Mouse (Mus musculus): ENCODE data around the gene Sema3g.

The Sema3g gene

DNA sequence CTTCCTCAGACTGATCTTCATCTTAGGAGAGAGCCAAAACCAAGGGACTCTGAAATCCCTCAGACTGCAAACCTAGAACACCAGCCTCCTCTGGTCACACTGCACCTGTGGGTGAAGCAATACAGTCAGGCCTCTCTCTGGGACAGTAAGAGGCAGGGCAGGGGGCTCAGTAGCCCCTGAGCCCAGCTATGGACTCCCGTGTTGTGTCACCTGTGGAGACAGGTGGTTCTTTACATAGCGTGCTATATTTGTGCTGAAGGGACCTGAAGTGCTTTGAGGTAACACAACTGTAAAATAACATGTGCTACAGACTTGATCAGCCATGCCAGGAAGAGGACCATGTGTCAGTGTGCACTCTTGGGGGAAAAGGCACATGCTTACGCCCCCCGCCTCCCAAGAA lies 22.1 kb upstream of the Sema3g start:
- DNase-seq (ENCODE audit: inconsistent age in 2 of 2, low spot score in 1 of 2): no peak

DNA sequence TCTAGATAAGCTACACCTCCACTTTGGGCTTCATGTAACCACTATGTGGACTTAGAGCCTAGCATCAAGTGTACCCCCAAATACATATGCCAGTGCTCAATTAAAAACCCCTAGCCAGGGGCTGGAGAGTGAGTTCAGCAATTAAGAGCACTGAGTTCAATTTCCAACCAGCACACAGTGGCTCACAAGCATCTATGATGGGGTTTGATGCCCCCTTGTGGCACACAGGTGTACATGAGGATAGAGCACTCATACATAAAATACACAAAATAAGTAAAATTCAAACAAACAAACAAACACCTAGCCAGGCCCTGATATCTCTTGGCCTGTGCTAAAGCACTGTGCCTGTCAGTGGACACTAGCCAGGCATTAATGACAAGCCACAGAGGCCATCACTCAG lies 21.7 kb upstream of the Sema3g start:
- DNase-seq (ENCODE audit: inconsistent age in 2 of 2, low spot score in 1 of 2): peak in 1 of 2 experiments; percentile 71

DNA sequence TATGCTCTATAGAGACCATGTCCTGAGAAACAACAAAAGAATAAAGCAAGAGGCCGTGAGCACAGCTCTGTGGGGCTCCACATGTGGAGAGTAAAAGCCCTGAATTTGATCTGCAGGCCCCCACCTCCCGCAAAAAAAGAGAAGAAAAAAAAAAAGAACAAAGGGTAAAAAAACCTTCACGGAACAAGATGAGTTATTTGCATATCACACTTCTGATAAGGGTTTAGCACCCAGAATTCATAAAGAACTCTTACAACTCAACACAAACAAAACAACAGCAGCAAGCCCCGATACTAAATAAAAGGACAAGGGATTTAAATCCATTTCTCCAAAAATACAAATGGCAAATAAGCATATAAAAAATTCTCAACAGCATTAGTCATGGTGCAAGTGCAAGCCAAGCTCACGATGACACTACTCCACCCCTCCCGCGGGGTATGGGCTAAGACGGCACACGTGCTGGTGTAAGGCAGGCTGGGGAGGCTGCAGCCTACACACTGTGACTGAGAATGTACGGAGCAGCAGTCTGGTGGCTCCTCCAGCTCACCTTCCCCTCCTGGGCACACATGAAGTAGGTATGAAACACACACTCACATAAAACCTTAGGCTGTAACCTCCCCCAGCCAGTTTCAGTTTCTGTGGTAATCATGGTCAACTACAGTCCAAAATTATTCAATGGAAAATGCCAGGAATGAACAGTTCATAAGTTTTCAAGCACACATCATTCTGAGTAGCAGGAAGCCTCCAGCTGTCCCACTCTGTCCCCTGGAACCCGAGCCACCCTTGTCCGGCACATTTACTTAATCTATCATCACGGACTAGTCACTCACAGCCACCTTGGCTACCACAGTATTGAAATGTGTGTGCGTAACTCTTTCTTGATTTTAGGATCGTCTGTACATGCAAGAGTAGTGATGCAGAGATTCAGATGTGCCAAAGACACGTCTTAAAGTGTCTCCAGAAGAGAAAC lies 19.8 kb upstream of the Sema3g start:
- peak; percentile 78 to 90 for DNase-seq (ENCODE audit: inconsistent age in 2 of 2, low spot score in 1 of 2)

DNA sequence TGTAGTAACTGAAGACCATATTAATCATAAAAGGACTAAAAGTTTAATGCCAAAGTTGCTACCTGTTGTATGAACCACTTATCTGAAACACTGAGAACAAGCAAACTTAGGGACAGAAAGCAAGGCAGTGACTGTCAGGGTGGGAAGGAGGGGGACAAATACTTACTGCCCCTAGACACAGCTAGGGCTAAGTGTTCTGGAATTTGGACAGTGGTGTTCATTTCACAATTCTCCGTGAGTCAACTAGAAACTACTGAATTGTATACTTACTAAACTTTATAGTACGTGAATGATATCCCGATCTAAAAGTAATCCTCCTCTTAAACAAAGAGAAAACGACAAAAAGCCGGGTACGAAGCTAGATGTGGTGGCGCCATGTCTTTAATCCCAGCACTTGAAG lies 18.1 kb upstream of the Sema3g start:
- no peak for DNase-seq (ENCODE audit: inconsistent age in 2 of 2, low spot score in 1 of 2)

DNA sequence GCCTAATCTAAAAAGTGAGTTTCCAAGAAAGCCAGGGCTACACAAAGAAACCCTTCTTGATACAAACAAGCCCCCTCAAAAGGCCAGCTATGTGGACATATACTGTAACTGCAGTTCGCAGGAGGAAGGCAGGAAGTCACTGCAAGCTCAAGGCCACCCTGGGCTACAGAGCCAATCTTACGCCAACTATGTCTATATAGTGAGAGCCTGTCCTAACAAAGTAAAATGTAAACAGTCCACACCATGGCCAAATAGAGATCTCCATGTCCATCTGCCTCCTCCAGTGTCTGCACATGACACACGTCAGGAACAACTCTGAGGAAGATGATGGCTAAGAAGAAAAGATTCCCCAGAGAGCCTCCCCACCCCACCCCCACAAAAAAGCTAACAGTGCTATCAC lies 17.6 kb upstream of the Sema3g start:
- DNase-seq (ENCODE audit: inconsistent age in 2 of 2, low spot score in 1 of 2): no peak

DNA sequence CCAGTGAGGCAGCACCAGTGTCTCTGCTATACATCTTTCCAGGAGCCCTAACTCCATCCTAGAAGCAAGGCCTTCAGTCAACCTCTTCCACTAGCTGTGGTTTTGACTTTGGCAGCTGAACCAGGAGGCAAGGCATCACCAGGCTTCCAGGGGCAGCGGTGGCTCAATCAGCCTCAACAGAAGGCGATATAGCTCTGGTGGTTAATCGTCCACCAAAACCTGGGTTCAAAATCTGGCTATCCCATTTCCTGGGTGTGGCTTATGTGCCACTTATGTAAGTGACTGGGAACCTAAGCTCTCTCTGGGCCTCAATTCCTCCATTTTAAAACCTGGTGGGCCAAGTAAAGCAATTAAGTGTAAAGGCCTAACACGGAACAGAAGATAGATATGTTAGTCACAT lies 12.8 kb upstream of the Sema3g start:
- no peak for DNase-seq (ENCODE audit: inconsistent age in 2 of 2, low spot score in 1 of 2)

DNA sequence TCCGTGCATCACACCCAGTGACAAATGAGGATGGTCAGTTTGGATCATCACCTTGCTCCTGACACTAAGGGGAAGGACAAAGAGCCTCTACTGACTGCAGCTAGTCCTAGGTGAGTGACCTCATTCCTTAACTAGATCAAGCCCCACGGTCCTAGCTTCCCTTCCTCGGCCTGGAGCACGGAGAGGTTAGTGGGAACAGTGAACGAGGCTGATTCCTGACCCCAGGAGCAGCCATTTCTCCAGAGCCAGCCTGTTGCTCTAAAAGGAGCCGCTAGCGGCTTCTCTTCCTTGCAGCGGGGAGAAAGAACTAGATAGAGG lies 12.5 kb upstream of the Sema3g start:
- no peak for DNase-seq (ENCODE audit: inconsistent age in 2 of 2, low spot score in 1 of 2)

DNA sequence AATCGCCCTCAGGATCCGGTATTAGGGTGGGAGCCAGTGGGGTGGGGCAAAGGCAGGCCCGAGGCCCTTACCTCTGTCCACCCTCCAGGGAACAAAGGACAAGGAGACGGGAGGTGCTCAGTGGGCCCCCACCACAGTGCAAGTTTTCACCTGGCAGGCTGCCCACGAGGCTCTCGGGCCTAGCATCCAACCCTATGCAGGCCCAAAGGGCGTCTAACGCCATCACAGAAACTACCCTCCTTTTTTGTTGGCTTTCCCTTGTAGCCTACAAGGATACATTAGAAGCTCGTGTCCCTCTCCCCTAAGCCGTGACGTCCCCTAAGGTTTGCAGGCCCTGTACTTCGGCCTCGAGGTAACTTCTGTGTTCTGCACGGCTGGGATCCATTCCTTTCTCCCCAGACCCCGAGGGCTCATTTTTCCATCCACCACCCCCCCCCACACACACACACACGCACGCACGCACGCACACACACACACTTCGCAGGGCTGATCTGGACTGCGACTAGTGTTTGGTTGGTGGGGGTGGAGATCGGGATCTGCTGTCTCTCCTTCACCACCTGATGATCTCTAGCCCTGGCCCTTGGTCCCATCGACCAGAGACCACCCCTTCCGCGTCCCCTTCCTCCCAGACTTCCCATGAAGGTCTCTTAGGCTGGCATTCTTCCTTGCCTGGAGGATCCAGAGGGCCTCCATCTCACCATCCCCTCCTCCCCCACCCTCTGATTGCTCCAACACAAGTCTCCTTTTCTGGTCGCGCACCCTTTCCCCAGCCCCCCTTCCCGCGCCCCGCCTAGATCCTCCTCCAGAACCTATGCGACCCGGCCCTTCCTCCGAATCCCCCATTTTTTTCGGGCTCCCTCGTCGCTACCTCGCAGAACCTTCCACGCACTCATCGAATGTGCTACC lies 11.8 kb upstream of the Sema3g start:
- DNase-seq (ENCODE audit: inconsistent age in 2 of 2, low spot score in 1 of 2): peak; percentile 68 to 86

DNA sequence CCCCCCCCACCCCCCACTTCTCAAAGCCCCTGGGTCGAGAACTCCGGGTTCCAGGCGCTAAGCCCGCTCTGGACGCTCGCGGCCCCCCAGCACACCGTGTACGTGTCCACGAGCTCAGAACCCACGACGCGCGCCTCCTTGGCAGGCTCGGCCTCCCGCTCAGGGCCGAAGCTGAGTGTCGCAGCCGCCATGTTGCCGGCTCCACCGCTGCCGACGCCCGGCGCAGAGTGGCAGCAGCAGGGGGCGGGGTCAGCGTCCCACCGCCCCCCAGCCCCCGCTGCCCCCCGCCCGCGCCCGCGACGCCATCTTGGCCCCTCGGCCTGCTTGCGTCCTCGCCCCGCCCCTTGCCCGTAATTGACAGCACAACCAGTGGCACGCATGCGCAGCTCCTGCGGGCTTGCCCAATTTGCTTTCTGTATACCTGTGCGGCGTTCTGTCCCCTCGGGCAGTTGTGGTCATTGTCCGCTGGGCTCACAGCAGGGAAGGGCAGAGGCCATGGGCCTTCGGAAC lies 11.1 kb upstream of the Sema3g start:
- peak; percentile 96 to 98 for DNase-seq (ENCODE audit: inconsistent age in 2 of 2, low spot score in 1 of 2)

DNA sequence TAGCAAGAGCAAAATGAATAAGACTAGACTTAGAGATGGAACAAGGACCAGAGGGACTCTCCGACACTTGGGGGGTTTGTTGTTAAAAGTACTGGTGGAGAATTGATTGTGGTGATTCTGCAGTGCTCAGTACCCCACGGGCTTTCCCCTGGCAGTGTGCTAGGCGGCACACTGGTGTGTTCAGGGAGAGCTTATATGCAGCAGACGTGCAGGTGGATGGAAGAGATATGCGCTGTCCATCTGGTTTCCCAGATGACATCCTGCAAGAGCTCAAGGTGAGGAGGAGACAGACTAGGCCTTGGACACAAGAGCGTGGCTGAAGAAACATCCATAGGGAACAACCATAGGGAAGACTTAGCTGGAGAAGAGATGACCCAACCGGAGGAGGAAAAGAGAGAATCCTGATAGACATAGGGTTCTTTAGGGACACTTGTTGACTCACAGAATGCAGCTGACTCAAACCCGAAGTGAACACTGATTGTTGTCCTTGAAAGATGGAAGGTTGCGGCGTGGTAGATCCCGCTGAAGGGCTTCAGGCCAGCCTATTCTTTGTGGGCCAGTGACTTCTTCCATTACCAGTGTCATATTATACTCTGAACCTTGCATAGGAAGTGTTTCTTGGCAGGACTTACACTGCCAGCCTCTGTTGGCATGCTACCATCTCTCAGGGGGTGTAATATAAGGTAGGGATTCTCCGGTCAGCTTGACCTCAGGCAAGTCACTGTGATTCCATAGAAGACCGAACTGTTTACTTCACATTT lies 10.4 kb upstream of the Sema3g start:
- DNase-seq (ENCODE audit: inconsistent age in 2 of 2, low spot score in 1 of 2): peak; percentile 70 to 88

DNA sequence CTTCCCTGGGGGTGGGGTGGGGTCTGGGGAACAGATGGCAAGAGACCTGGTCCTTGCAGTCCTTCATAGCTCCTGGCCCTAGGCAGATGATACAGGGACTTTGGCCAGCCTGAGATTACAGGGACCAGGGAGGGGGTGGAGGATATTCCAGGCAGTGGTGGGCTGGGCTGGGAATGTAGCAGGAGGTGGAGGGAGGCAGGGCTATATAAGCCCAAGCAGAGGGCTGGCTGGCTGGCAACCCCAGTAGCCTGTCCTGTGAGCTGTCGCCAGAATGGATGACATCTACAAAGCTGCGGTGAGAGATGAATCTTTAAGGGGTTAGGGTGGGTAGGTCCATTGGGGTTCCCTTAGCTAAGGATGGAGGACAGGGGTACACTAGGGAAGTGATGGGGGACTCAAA lies 9.6 kb upstream of the Sema3g start, which contains the start of gene Tnnc1:
Tnnc1 (plus strand) TSS at position 229 of the 400 bp plus-strand sequence.
- no peak for DNase-seq (ENCODE audit: inconsistent age in 2 of 2, low spot score in 1 of 2)

DNA sequence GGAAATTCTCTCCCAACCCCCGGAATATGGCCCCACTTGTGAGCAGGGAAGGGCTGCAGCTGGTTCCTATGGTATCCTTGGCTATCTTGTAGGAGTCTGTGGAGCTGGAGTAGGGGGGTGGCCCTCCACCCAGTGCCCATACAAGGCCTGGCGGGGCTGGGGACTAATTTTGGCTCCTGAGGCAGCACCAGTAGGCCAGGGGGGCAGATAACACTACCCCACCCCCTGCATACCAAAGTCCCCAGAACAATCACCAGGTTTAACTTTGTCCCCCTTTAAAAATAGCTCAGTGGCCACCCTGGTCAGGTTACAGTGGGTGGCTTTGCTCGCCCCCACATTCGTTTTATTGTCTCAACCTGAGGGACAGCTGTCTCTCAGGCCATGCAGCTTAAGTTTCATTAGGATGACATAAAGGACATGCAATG lies 8.5 kb upstream of the Sema3g start:
- no peak for DNase-seq (ENCODE audit: inconsistent age in 2 of 2, low spot score in 1 of 2)

DNA sequence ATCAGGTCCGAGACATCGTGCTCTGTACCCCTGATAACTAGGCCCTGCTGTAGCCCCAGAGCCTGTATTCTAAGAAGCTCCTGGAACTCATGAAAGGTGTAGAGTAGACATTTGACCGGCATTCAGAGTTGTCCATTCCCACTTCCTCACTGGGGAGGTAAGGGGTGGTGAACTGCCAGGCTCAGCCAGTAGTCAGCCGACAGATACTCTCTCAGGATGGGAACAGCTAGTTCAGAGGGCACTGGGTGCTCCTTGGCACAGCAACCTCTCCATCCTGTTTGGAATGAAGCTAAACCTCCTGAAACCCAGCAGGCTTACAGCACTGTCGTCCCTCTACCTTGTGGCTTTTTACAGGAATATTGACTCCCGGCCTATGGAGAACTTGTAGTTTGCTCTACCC lies 5.8 kb upstream of the Sema3g start:
- DNase-seq (ENCODE audit: inconsistent age in 2 of 2, low spot score in 1 of 2): no peak

DNA sequence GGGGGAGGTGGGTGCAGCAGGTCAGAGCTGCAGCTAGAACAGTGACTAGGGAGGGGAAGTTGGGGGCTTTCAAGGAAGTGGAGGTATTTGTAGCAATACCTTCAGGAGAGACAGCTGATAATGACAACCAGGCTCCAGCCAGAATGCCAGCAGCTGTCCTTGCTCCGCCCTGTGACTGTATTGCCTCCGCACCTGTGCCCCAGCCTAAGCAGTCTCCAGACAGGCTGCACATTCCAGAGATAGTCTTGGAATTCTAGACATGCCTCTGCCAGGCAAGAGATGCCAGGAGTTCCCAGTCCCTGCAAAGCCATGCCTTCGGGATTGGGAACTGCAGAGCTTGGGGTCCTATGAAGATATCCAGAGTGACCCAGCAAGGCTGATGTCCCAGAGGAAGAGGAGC lies 5.2 kb upstream of the Sema3g start:
- no peak for DNase-seq (ENCODE audit: inconsistent age in 2 of 2, low spot score in 1 of 2)

DNA sequence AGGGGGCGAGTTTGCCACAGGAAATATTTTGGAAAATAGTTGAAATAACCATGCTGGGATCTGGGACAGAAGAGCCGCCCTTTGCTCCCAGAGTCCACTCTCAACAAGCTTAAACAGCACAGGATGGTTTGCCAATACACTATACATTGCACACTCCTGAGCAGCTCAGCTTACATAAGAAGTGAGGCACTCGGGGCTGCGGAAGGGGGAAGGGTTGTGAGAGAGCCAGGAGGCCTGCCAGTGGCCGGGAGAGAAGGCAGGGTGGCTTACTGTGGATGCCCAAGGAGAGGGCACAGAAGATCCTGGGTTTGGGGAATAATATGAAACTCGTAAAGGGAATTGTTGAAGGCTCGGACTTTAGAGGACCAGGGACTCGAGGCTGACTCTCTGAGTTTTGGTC lies 3.8 kb upstream of the Sema3g start:
- no peak for DNase-seq (ENCODE audit: inconsistent age in 2 of 2, low spot score in 1 of 2)

DNA sequence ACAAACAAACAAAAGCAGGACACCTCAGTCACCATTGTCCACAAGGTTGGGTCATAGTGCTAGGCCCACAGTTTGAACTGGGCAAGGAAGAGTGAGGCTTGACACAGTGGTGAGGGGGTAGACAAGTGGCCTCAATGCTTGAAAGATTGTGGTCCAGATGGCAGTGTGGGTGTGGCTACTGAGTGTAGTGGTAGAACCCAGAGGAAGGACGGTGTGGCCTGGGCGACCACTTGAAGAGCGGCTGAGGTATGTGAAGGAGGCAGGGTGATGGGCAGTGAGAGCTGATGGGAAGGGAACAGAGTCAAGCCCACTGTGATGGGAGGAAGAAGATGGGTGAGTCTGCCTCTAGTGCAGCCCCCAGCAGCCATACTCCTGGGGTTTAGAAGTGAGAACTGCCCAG lies 3.0 kb upstream of the Sema3g start:
- DNase-seq (ENCODE audit: inconsistent age in 2 of 2, low spot score in 1 of 2): no peak

DNA sequence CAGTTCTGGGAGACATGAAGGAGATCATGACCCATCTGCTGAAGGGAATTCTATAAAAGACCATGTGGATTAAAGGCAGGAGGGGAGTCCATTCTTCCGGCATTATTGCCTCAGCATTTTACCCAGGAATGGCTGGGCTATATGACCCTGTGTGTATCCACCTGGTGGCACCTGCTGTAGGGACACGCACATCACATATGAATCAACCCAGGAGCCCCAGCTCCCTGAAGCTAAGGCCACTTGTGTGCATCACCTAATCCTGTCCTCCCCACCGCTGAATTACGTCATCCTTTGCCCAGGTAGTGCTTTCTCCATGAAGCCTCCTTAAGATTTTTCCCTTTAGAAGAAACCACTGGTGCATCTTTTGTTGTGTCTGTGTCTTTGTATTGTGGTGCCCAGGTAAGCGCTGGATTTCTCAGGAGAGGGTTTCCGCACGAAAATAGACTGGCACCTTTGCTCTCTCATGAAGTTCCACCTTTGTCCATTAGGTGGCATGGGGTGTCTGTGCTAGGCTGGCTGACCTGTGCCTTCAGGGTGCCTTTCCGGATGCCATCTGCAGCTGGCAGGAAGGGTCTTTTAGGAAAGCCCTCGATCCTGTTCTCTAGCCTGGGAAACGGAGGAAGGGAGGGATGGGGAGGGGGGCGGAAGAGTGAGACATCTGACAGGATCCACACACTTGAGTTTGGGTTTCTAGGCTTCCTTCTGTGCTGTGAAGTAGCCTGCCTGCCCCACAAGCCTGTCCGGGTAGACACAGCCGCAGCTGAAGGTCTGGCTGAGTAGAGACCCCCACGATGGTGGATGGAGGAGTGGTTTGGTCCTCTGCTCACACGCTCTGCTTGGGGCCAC lies 2.3 kb upstream of the Sema3g start:
- peak; percentile 62 to 90 for DNase-seq (ENCODE audit: inconsistent age in 2 of 2, low spot score in 1 of 2)

DNA sequence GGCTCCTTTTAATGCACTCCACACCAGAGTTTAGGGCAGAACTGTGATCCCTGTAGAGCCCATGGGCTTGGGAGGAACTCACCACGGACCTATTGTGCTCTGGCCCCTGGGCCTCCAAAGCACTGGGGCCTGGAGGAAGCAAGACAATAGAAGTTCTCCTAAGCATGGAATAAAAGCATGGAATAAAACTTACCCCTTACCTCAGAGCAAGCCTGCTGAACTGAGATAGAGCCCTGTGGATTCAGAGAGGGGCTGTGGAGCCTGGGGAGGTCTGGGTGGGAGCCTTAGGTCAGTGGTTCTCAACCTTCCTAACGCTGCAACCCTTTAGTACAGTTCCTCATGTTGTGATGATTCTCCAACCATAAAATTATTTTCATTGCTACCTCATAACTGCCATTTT lies 814 bp upstream of the Sema3g start, which contains the start of gene Nisch:
Nisch (minus strand) TSS at position 101 of the 400 bp plus-strand sequence.
- no peak for DNase-seq (ENCODE audit: inconsistent age in 2 of 2, low spot score in 1 of 2)

DNA sequence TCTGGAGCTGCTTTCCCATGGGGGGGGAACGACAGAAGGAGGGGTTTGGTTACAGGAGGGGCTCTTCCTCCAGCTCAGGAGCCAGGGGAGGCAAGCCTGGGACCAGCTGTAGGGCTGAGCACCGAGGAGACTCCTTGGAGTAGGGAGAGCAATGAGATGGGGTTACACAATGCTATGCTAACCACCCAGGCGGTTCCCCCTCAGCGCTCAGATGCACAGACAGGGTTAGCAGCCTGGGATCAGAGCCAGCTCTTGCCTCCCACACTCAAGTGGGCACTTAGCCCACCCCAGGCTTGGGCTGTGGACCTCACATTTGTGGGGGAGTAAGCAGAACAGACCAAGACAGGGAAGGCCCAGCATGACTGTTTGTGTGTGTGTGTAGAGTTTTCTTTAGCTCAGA lies 9.3 kb downstream of the Sema3g start:
- peak in 1 of 2 experiments; percentile 25 for DNase-seq (ENCODE audit: inconsistent age in 2 of 2, low spot score in 1 of 2)

DNA sequence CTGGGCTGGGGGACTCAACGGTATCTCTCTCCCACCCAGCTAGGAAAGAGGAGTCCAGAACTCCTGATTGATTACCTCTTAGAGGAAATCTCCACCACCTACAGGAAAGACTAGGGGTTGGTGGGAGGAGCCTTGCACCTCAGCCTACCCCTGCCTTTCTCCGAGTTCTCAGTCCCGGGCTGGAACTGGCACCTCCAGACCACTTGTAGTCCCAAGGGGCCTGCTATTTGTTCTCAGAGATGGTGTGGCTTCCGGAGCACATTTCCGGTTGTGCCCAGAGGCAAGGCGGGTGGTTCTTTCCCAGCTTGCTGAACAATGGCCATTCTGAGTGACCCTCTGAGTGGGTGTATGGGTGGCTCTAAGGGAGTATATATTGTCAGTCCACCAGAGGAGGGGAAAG lies 10.6 kb downstream of the Sema3g start:
- peak in 1 of 2 experiments; percentile 58 for DNase-seq (ENCODE audit: inconsistent age in 2 of 2, low spot score in 1 of 2)

Data from adrenal gland, adult (tissue).